Mouse (Mus musculus): Measurements from ENCODE around the gene Scarf1. TPM values are rescaled to one million over a fixed set of nuclear protein-coding genes. Genes with fewer than 3 reads are reported as not detected.
A peak's percentile ranks its signal among the peaks of the same experiment; 100 is the strongest.

Scarf1 gene
- polyA plus RNA-seq, 1 experiment from 2014 or later, result 1.8 TPM

GRCm38 (mm10) chr11:75472469-75473081 is 40.8 kb upstream of the Scarf1 start:
- 89% methylated on average over 11 of the region's 11 CpGs for WGBS
- H3K27me3 ChIP-seq (ENCODE audit: control insufficient read depth, insufficient read depth, low read length), result no peaks in the 10 kb centered on the region
- no peak overlapping the region for H3K4me3 ChIP-seq (ENCODE audit: low read depth, low read length)
- H3K4me1 ChIP-seq (ENCODE audit: control insufficient read depth, insufficient read depth, low read length), result no peaks in the 10 kb centered on the region
- H3K9ac ChIP-seq (replicated peaks; ENCODE audit: low read depth, low read length), result no peak overlapping the region
- no peak overlapping the region for H3K4me2 ChIP-seq (ENCODE audit: low read depth, low read length)
- H3K36me3 ChIP-seq (ENCODE audit: control insufficient read depth, insufficient read depth, low read length), result no peaks in the 10 kb centered on the region
- no peak overlapping the region for H3K27ac ChIP-seq (ENCODE audit: low read depth, low read length)
- H3K9me3 ChIP-seq (ENCODE audit: control insufficient read depth, low read length), result no peaks in the 10 kb centered on the region
- no peak for ATAC-seq (ENCODE audit: low read depth)

GRCm38 (mm10) chr11:75473376-75473775 is 40.0 kb upstream of the Scarf1 start:
- Histone ChIP-seq H3K36me3 (ENCODE audit: control insufficient read depth, insufficient read depth, low read length) (no peaks in the 10 kb centered on the region), H3K4me2 (ENCODE audit: low read depth, low read length) (no peak overlapping the region), H3K4me1 (ENCODE audit: control insufficient read depth, insufficient read depth, low read length) (no peaks in the 10 kb centered on the region), H3K4me3 (ENCODE audit: low read depth, low read length) (no peak overlapping the region), H3K27ac (ENCODE audit: low read depth, low read length) (no peak overlapping the region), H3K9ac (replicated peaks; ENCODE audit: low read depth, low read length) (no peak overlapping the region), H3K9me3 (ENCODE audit: control insufficient read depth, low read length) (no peaks in the 10 kb centered on the region), H3K27me3 (ENCODE audit: control insufficient read depth, insufficient read depth, low read length) (no peaks in the 10 kb centered on the region)
- 73% methylated on average over 7 of the region's 7 CpGs for WGBS
- ATAC-seq (ENCODE audit: low read depth), result no peak

DNA sequence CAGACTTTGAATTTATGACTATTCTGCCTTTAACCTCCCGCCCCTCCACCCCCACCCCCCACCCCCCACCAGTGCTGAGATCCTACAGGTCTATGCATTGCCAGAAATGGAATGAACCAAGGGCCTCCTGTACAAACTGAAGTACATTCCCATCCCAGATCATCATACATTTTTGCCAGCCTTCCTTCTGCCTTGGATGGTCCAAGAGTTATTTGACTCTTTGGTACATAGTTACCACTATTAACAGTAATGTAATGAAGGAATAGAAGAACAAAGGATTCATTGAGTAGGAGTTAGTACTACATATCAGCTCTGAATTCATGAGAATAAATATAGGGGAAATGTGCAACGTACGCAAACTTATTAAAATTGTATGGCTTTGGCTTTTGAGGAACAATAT is 27.1 kb upstream of the Scarf1 start:
- 15% methylated on average over 3 of the region's 3 CpGs for WGBS
- Histone ChIP-seq H3K36me3 (ENCODE audit: control insufficient read depth, insufficient read depth, low read length) (peaks cover 14% of the 10 kb centered on the region), H3K9ac (replicated peaks; ENCODE audit: low read depth, low read length) (peak overlapping the region; percentile 90; the same call in 1 of the 2 replicates), H3K27ac (ENCODE audit: low read depth, low read length) (0 out of 2 replicates have a peak overlapping the region, but pooled peaks have one; percentile 10), H3K4me1 (ENCODE audit: control insufficient read depth, insufficient read depth, low read length) (peaks cover 9% of the 10 kb centered on the region), H3K9me3 (ENCODE audit: control insufficient read depth, low read length) (no peaks in the 10 kb centered on the region), H3K4me2 (ENCODE audit: low read depth, low read length) (peak overlapping the region; percentile 42), H3K4me3 (ENCODE audit: low read depth, low read length) (peak overlapping the region; percentile 100; the same call in 1 of the 2 replicates), H3K27me3 (ENCODE audit: control insufficient read depth, insufficient read depth, low read length) (no peaks in the 10 kb centered on the region)
- ATAC-seq (ENCODE audit: low read depth), result peak; percentile 15; the same call in 1 of the 2 replicates

- Histone ChIP-seq H3K27ac (ENCODE audit: low read depth, low read length) (peak within 1 kb of the TSS; percentile 77), H3K4me3 (ENCODE audit: low read depth, low read length) (peak within 1 kb of the TSS; percentile 100), H3K27me3 (ENCODE audit: control insufficient read depth, insufficient read depth, low read length) (no peaks in the 10 kb centered on the region), H3K9me3 (ENCODE audit: control insufficient read depth, low read length) (no peaks in the 10 kb centered on the region), H3K9ac (replicated peaks; ENCODE audit: low read depth, low read length) (peak within 1 kb of the TSS; percentile 90), H3K4me2 (ENCODE audit: low read depth, low read length) (peak within 1 kb of the TSS; percentile 95), H3K4me1 (ENCODE audit: control insufficient read depth, insufficient read depth, low read length) (peaks cover 9% of the 10 kb centered on the region), H3K36me3 (ENCODE audit: control insufficient read depth, insufficient read depth, low read length) (peaks cover 19% of the 10 kb centered on the region)
- peak; percentile 100 for ATAC-seq (ENCODE audit: low read depth)
- WGBS, result under 1% methylated on average over 52 of the region's 52 CpGs
These were observed 26.6 kb upstream of the Scarf1 start, which contains the start of gene Prpf8 for GRCm38 (mm10) chr11:75486601-75487285. Gene Prpf8 (plus strand): TSS chr11:75486816.

DNA sequence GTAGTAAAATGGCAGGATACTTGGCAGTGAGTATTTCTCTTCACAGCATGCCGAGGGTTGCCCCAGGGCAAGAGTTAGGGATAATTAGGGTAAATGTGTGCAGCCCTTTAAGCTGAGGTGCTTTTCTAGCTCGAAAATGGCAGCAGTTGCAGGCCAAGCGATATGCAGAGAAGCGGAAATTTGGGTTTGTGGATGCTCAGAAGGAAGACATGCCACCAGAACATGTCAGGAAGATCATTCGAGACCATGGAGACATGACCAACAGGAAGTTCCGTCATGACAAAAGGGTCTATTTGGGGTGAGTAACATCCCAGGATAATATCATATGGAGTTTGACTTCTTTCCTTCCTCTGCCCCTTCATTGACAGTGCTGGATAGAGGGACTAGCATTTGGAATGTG is 25.8 kb upstream of the Scarf1 start:
- H3K27ac ChIP-seq (ENCODE audit: low read depth, low read length), result no peak overlapping the region
- WGBS, result 41% methylated on average over 6 of the region's 6 CpGs
- H3K27me3 ChIP-seq (ENCODE audit: control insufficient read depth, insufficient read depth, low read length), result no peaks in the 10 kb centered on the region
- H3K9me3 ChIP-seq (ENCODE audit: control insufficient read depth, low read length), result no peaks in the 10 kb centered on the region
- peak overlapping the region; percentile 100 for H3K4me3 ChIP-seq (ENCODE audit: low read depth, low read length)
- peaks cover 9% of the 10 kb centered on the region for H3K4me1 ChIP-seq (ENCODE audit: control insufficient read depth, insufficient read depth, low read length)
- H3K4me2 ChIP-seq (ENCODE audit: low read depth, low read length), result peak overlapping the region; percentile 95
- H3K9ac ChIP-seq (replicated peaks; ENCODE audit: low read depth, low read length), result peak overlapping the region; percentile 90
- ATAC-seq (ENCODE audit: low read depth), result no peak
- H3K36me3 ChIP-seq (ENCODE audit: control insufficient read depth, insufficient read depth, low read length), result peaks cover 27% of the 10 kb centered on the region

DNA sequence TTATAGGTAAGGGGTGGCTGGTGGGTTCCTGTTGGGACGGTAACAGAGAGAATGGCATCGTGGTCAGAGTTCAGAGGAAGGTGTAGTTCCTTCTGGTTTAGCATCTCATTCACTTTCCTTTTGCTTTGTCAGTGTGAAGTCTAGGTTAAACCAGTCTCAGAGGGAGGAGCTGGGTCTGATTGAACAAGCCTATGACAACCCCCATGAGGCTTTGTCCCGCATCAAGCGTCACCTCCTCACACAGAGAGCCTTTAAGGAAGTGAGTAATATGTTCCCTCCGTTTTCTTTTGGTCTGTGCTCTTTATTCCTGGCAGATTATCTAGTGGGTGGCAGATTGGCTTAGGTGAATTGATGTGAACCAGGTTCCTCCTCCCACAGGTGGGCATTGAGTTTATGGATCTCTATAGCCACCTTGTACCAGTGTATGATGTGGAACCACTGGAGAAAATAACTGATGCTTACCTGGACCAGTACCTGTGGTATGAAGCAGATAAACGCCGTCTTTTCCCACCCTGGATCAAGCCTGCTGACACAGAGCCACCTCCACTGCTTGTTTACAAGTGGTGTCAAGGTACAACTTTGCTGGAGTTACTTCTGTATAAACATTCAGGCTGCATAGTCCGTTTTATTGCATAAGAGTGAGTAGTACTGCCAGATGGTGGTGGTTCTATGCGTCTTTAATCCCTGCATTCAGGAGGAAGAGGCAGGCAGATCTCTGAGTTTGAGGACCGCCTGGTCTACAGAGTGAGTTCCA is 18.9 kb upstream of the Scarf1 start:
- Histone ChIP-seq H3K36me3 (ENCODE audit: control insufficient read depth, insufficient read depth, low read length) (peaks cover 94% of the 10 kb centered on the region), H3K9ac (replicated peaks; ENCODE audit: low read depth, low read length) (no peak overlapping the region), H3K27ac (ENCODE audit: low read depth, low read length) (no peak overlapping the region), H3K9me3 (ENCODE audit: control insufficient read depth, low read length) (no peaks in the 10 kb centered on the region), H3K4me1 (ENCODE audit: control insufficient read depth, insufficient read depth, low read length) (no peaks in the 10 kb centered on the region), H3K4me3 (ENCODE audit: low read depth, low read length) (no peak overlapping the region), H3K4me2 (ENCODE audit: low read depth, low read length) (no peak overlapping the region), H3K27me3 (ENCODE audit: control insufficient read depth, insufficient read depth, low read length) (no peaks in the 10 kb centered on the region)
- no peak for ATAC-seq (ENCODE audit: low read depth)
- 95% methylated on average over 10 of the region's 10 CpGs for WGBS

DNA sequence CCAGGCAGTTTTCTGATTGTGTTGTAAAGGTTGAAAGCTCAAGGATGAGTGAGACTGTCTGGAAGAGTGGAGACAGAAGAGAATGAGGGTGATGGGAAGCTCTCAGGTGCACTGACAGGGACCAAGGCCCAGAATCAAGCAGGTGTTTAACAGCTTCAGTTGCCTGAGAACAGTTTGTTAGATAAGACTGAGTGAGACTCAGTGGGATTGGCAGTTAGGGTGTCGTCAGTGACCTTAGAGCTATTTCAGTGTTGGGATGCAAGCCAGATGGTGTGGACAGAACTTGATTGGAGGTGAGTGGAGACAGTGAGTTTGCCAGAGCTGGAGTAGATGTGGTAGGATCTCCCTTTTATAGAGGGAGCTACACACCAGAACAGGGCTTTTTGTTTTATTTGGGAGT is 15.2 kb upstream of the Scarf1 start:
- Histone ChIP-seq H3K9ac (replicated peaks; ENCODE audit: low read depth, low read length) (no peak overlapping the region), H3K4me1 (ENCODE audit: control insufficient read depth, insufficient read depth, low read length) (no peaks in the 10 kb centered on the region), H3K27ac (ENCODE audit: low read depth, low read length) (no peak overlapping the region), H3K4me3 (ENCODE audit: low read depth, low read length) (no peak overlapping the region), H3K9me3 (ENCODE audit: control insufficient read depth, low read length) (no peaks in the 10 kb centered on the region), H3K27me3 (ENCODE audit: control insufficient read depth, insufficient read depth, low read length) (no peaks in the 10 kb centered on the region), H3K36me3 (ENCODE audit: control insufficient read depth, insufficient read depth, low read length) (peaks cover 97% of the 10 kb centered on the region), H3K4me2 (ENCODE audit: low read depth, low read length) (no peak overlapping the region)
- WGBS, result 97% methylated on average over 1 of the region's 1 CpGs
- no peak for ATAC-seq (ENCODE audit: low read depth)

GRCm38 (mm10) chr11:75508162-75508561 is 5.2 kb upstream of the Scarf1 start:
- Histone ChIP-seq H3K4me2 (ENCODE audit: low read depth, low read length) (no peak overlapping the region), H3K36me3 (ENCODE audit: control insufficient read depth, insufficient read depth, low read length) (peaks cover 54% of the 10 kb centered on the region), H3K4me3 (ENCODE audit: low read depth, low read length) (no peak overlapping the region), H3K27ac (ENCODE audit: low read depth, low read length) (no peak overlapping the region), H3K9ac (replicated peaks; ENCODE audit: low read depth, low read length) (no peak overlapping the region), H3K9me3 (ENCODE audit: control insufficient read depth, low read length) (no peaks in the 10 kb centered on the region), H3K27me3 (ENCODE audit: control insufficient read depth, insufficient read depth, low read length) (no peaks in the 10 kb centered on the region), H3K4me1 (ENCODE audit: control insufficient read depth, insufficient read depth, low read length) (peaks cover 8% of the 10 kb centered on the region; the same call in 1 of the 2 replicates)
- no peak for ATAC-seq (ENCODE audit: low read depth)
- WGBS, result 91% methylated on average over 4 of the region's 4 CpGs

DNA sequence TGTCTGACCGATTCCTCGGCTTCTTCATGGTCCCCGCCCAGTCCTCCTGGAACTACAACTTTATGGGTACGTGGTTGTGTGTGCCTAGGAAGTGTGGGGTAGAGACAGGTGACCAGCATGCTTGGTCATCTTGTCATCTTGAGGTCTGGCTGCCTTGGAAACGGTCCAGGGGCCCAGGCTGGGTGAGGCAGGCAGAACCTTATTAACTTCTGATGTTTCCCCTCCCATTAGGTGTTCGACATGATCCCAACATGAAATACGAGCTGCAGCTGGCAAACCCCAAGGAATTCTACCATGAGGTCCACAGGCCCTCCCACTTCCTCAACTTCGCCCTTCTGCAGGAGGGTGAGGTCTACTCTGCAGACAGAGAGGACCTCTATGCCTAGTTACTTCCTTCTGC is 4.4 kb upstream of the Scarf1 start:
- peaks cover 8% of the 10 kb centered on the region; the same call in 1 of the 2 replicates for H3K4me1 ChIP-seq (ENCODE audit: control insufficient read depth, insufficient read depth, low read length)
- H3K9ac ChIP-seq (replicated peaks; ENCODE audit: low read depth, low read length), result no peak overlapping the region
- no peak overlapping the region for H3K27ac ChIP-seq (ENCODE audit: low read depth, low read length)
- no peak overlapping the region for H3K4me2 ChIP-seq (ENCODE audit: low read depth, low read length)
- no peak for ATAC-seq (ENCODE audit: low read depth)
- no peak overlapping the region for H3K4me3 ChIP-seq (ENCODE audit: low read depth, low read length)
- WGBS, result 79% methylated on average over 8 of the region's 8 CpGs
- no peaks in the 10 kb centered on the region for H3K9me3 ChIP-seq (ENCODE audit: control insufficient read depth, low read length)
- no peaks in the 10 kb centered on the region for H3K27me3 ChIP-seq (ENCODE audit: control insufficient read depth, insufficient read depth, low read length)
- peaks cover 46% of the 10 kb centered on the region for H3K36me3 ChIP-seq (ENCODE audit: control insufficient read depth, insufficient read depth, low read length)
